Mouse (Mus musculus): ENCODE measurements at regions not wholly inside any gene's neighbourhood (a gene's known extent, or its start where the extent isn't known, plus 50 kb on each side); places are given as distances from the start of the nearest gene placed in this dataset.

- Histone ChIP-seq H3K27me3 (peaks cover 19% of the 10 kb centered on the region), H3K9ac (no peak overlapping the region), H3K27ac (no peak overlapping the region), H3K9me3 (no peaks in the 10 kb centered on the region), H3K4me2 (replicated peaks) (no peak overlapping the region), H3K36me3 (no peaks in the 10 kb centered on the region), H3K4me3 (no peak overlapping the region), H3K4me1 (peaks cover 8% of the 10 kb centered on the region; the same call in 1 of the 2 replicates)
- 29% methylated on average over 4 of the region's 4 CpGs for WGBS
- no peak for ATAC-seq (ENCODE audit: insufficient number of reproducible peaks, insufficient read depth, low FRiP score, low TSS enrichment)
Measured at GRCm38 (mm10) chr4:99574984-99575383, 81.1 kb upstream of the Foxd3 start.

- Histone ChIP-seq H3K9me3 (no peaks in the 10 kb centered on the region), H3K27ac (no peak overlapping the region), H3K4me2 (replicated peaks) (no peak overlapping the region), H3K9ac (no peak overlapping the region), H3K4me3 (no peak overlapping the region), H3K27me3 (no peaks in the 10 kb centered on the region), H3K36me3 (no peaks in the 10 kb centered on the region), H3K4me1 (no peaks in the 10 kb centered on the region)
- 53% methylated on average over 5 of the region's 5 CpGs for WGBS
- no peak for ATAC-seq (ENCODE audit: insufficient number of reproducible peaks, insufficient read depth, low FRiP score, low TSS enrichment)
Measured at GRCm38 (mm10) chr4:99597781-99598180, 58.3 kb upstream of the Foxd3 start.

GRCm38 (mm10) chr4:99600741-99601140 lies 55.4 kb upstream of the Foxd3 start:
- Histone ChIP-seq H3K4me2 (replicated peaks) (peak overlapping the region; percentile 33), H3K9ac (no peak overlapping the region), H3K36me3 (no peaks in the 10 kb centered on the region), H3K9me3 (no peaks in the 10 kb centered on the region), H3K4me3 (no peak overlapping the region), H3K27ac (no peak overlapping the region), H3K4me1 (no peaks in the 10 kb centered on the region), H3K27me3 (no peaks in the 10 kb centered on the region)
- ATAC-seq (ENCODE audit: insufficient number of reproducible peaks, insufficient read depth, low FRiP score, low TSS enrichment): no peak
- 41% methylated on average over 10 of the region's 10 CpGs for WGBS

GRCm38 (mm10) chr4:99601463-99601862 lies 54.6 kb upstream of the Foxd3 start:
- WGBS: 24% methylated on average over 6 of the region's 6 CpGs
- Histone ChIP-seq H3K27ac (no peak overlapping the region), H3K36me3 (no peaks in the 10 kb centered on the region), H3K27me3 (no peaks in the 10 kb centered on the region), H3K4me2 (replicated peaks) (peak overlapping the region; percentile 33; the same call in 1 of the 2 replicates), H3K4me3 (no peak overlapping the region), H3K4me1 (no peaks in the 10 kb centered on the region), H3K9ac (no peak overlapping the region), H3K9me3 (no peaks in the 10 kb centered on the region)
- no peak for ATAC-seq (ENCODE audit: insufficient number of reproducible peaks, insufficient read depth, low FRiP score, low TSS enrichment)

Measured in embryonic facial prominence, embryonic 12.5 days (tissue).